Mouse (Mus musculus) liver, embryonic 14.5 days (tissue): ENCODE data around the gene Gm44511.

Experiments used
- CTCF ChIP-seq: IDR thresholded peaks from 2 replicates; pipeline ENCODE4 v1.5.1; 2016; ENCODE audit warnings: antibody characterized with exemption, low read depth, control low read depth
- EP300 ChIP-seq: IDR thresholded peaks from 2 replicates; pipeline ENCODE4 v1.6.1; 2016; ENCODE audit warnings: antibody characterized with exemption, low read depth

GRCm38 (mm10) chr6:128734896-128735295, 91.2 kb downstream of the Gm44511 start:
- no peak for TF ChIP-seq CTCF
- TF ChIP-seq EP300, result no peak
